Mouse (Mus musculus) hindbrain, embryonic 15.5 days (tissue): ENCODE measurements around the gene Coil. TPM values are rescaled to one million over a fixed set of nuclear protein-coding genes. Genes with fewer than 3 reads are reported as not detected.
A peak's percentile ranks its signal among the peaks of the same experiment; 100 is the strongest.
"Not testable (repeated sequence)": the region's sequence is repeated elsewhere in the genome, so short reads cannot be mapped to it uniquely, and the experiment has no call there.

Experiments
- ATAC-seq: fragments of 200-750 bp; cut with Nextera tagmentation; 2 replicates; pipeline ENCODE4 v1.8.0; 2017; ENCODE audit warnings: low read depth, moderate number of reproducible peaks, moderate TSS enrichment; ENCODE audit not compliant: low FRiP score
- H3K27ac ChIP-seq: fragments of 300-500 bp; sonication (generic); replicated peaks from 2 replicates; pipeline ENCODE4 v1.5.1; 2015; ENCODE audit warnings: mild to moderate bottlenecking, inconsistent platforms
- H3K27me3 ChIP-seq: fragments of 300-500 bp; sonication (generic); 2 replicates; pipeline ENCODE4 v1.6.1; 2015; ENCODE audit warnings: control low read depth, inconsistent platforms
- H3K36me3 ChIP-seq: fragments of 300-500 bp; sonication (generic); 2 replicates; pipeline ENCODE4 v1.6.1; 2015; ENCODE audit warnings: control low read depth, inconsistent platforms
- H3K4me1 ChIP-seq: fragments of 300-500 bp; sonication (generic); replicated peaks from 2 replicates; pipeline ENCODE4 v1.6.1; 2015; ENCODE audit warnings: control low read depth, inconsistent platforms
- H3K4me2 ChIP-seq: fragments of 300-500 bp; sonication (generic); 2 replicates; pipeline ENCODE4 v1.6.1; 2015; ENCODE audit warnings: moderate library complexity, mild to moderate bottlenecking, inconsistent platforms
- H3K4me3 ChIP-seq: fragments of 300-500 bp; sonication (generic); 2 replicates; pipeline ENCODE4 v1.5.1; 2015; ENCODE audit warnings: mild to moderate bottlenecking, inconsistent platforms
- H3K9ac ChIP-seq: fragments of 300-500 bp; sonication (generic); 2 replicates; pipeline ENCODE4 v1.6.1; 2015; ENCODE audit warnings: inconsistent platforms
- H3K9me3 ChIP-seq: fragments of 300-500 bp; sonication (generic); 2 replicates; pipeline ENCODE4 v1.6.1; 2016; ENCODE audit warnings: control low read depth, inconsistent platforms
- WGBS: fragments of 180-500 bp; shearing (Covaris S2); methylation state at CpG from one replicate; pipeline ENCODE4 v1.1.7; 2015; 5-methylcytosine and 5-hydroxymethylcytosine counted together
- polyA plus RNA-seq: library from polyadenylated mRNA; unstranded; fragments of >200 nt; fragmentation: Nextera tagmentation; extraction: Ambion mirVana; gene quantifications from 2 replicates; pipeline ENCODE4 v1.2.1, GENCODE M21; 2015

Gene Coil
- polyA plus RNA-seq, 1 experiment from 2014 or later = 29.7 TPM

DNA sequence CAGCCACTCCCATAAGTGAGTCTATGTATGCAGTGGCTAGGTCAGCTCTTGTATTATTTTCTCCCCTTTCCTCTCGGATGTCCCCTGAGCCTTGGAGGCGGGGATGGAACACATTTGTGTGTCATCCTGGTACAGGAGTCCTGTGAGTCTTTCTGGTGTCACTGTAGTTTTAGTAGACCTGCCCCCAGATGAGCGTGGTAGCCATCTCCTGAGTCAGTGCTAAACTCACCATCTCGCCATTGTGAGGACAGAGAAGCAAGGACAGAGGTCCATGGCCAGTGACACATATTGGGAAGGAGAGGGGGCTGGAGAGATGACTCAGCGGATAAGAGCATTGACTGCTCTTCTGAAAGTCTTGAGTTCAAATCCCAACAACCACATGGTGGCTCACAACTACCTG is 7.1 kb downstream of the Coil start:
- no peak overlapping the region for H3K4me3 ChIP-seq
- H3K27ac ChIP-seq = no peak overlapping the region
- 96% methylated on average over 5 of the region's 5 CpGs for WGBS
- no peaks in the 10 kb centered on the region for H3K27me3 ChIP-seq
- H3K36me3 ChIP-seq = peaks cover 7% of the 10 kb centered on the region; the same call in 1 of the 2 replicates
- peaks cover 14% of the 10 kb centered on the region for H3K4me1 ChIP-seq
- no peak for ATAC-seq
- H3K9ac ChIP-seq = no peak overlapping the region
- no peak overlapping the region for H3K4me2 ChIP-seq
- H3K9me3 ChIP-seq = no peaks in the 10 kb centered on the region

GRCm38 (mm10) chr11:88981337-88981736 is 11.3 kb downstream of the Coil start:
- Histone ChIP-seq H3K27ac (no peak overlapping the region), H3K9me3 (no peaks in the 10 kb centered on the region), H3K4me1 (no peaks in the 10 kb centered on the region), H3K4me2 (no peak overlapping the region), H3K27me3 (no peaks in the 10 kb centered on the region), H3K36me3 (peaks cover 32% of the 10 kb centered on the region), H3K4me3 (no peak overlapping the region), H3K9ac (no peak overlapping the region)
- WGBS = 96% methylated on average over 8 of the region's 8 CpGs
- no peak for ATAC-seq

DNA sequence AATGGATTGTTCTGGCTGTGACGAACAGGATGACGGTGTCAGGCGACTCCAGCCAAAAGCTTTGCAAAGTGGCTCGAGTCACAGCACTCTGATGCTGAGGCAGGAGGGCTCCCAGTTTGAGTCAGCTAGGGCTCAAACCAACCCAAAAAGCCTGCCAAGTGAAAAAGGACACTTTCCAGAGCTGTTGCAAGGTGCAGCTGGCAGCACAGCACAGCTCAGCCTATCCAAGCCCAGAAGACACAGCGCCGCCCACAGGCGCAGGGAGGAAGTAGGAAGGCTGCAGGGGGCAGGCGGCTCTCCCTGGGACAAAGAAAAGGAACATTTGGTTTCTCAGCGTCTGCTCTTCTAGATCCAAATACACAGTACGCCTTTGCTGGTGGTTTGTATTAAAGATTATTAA is 16.6 kb downstream of the Coil start:
- H3K9ac ChIP-seq = no peak overlapping the region
- ATAC-seq = no peak
- H3K4me3 ChIP-seq = no peak overlapping the region
- no peak overlapping the region for H3K27ac ChIP-seq
- H3K9me3 ChIP-seq = no peaks in the 10 kb centered on the region
- no peak overlapping the region for H3K4me2 ChIP-seq
- 86% methylated on average over 10 of the region's 10 CpGs for WGBS
- H3K36me3 ChIP-seq = peaks cover 61% of the 10 kb centered on the region
- no peaks in the 10 kb centered on the region for H3K27me3 ChIP-seq
- H3K4me1 ChIP-seq = no peaks in the 10 kb centered on the region

GRCm38 (mm10) chr11:88988956-88989355 is 18.9 kb downstream of the Coil start:
- Histone ChIP-seq H3K27me3 (no peaks in the 10 kb centered on the region), H3K4me3 (no peak overlapping the region), H3K27ac (no peak overlapping the region), H3K36me3 (peaks cover 47% of the 10 kb centered on the region), H3K9me3 (no peaks in the 10 kb centered on the region), H3K4me2 (no peak overlapping the region), H3K4me1 (no peaks in the 10 kb centered on the region), H3K9ac (no peak overlapping the region)
- WGBS = 73% methylated on average over 5 of the region's 5 CpGs
- ATAC-seq = no peak

GRCm38 (mm10) chr11:88989530-88989929 is 19.5 kb downstream of the Coil start:
- H3K27me3 ChIP-seq = no peaks in the 10 kb centered on the region
- no peak overlapping the region for H3K4me2 ChIP-seq
- ATAC-seq = no peak
- H3K4me1 ChIP-seq = no peaks in the 10 kb centered on the region
- H3K36me3 ChIP-seq = peaks cover 47% of the 10 kb centered on the region
- H3K4me3 ChIP-seq = no peak overlapping the region
- no peak overlapping the region for H3K9ac ChIP-seq
- 73% methylated on average over 5 of the region's 5 CpGs for WGBS
- H3K27ac ChIP-seq = no peak overlapping the region
- H3K9me3 ChIP-seq = no peaks in the 10 kb centered on the region

- ATAC-seq = no peak
- H3K9ac ChIP-seq = no peak overlapping the region
- H3K36me3 ChIP-seq = peaks cover 21% of the 10 kb centered on the region
- 47% methylated on average over 7 of the region's 7 CpGs for WGBS
- no peaks in the 10 kb centered on the region for H3K27me3 ChIP-seq
- H3K4me3 ChIP-seq = no peak overlapping the region
- H3K4me2 ChIP-seq = no peak overlapping the region
- H3K27ac ChIP-seq = no peak overlapping the region
- H3K4me1 ChIP-seq = no peaks in the 10 kb centered on the region
- H3K9me3 ChIP-seq = no peaks in the 10 kb centered on the region
These were observed 23.1 kb downstream of the Coil start for GRCm38 (mm10) chr11:88993186-88993585.

- Histone ChIP-seq H3K9me3 (no peaks in the 10 kb centered on the region), H3K27me3 (no peaks in the 10 kb centered on the region), H3K27ac (no peak overlapping the region), H3K4me2 (no peak overlapping the region), H3K4me1 (no peaks in the 10 kb centered on the region), H3K36me3 (peaks cover 17% of the 10 kb centered on the region), H3K4me3 (no peak overlapping the region), H3K9ac (no peak overlapping the region)
- WGBS = 16% methylated on average over 5 of the region's 5 CpGs
- peak; percentile 34; the same call in 1 of the 2 replicates for ATAC-seq
These were observed 23.6 kb downstream of the Coil start for GRCm38 (mm10) chr11:88993625-88994024.

GRCm38 (mm10) chr11:88994492-88994891 is 24.4 kb downstream of the Coil start:
- Histone ChIP-seq H3K9me3 (no peaks in the 10 kb centered on the region), H3K4me1 (peaks cover 3% of the 10 kb centered on the region; the same call in 1 of the 2 replicates), H3K9ac (no peak overlapping the region), H3K27ac (no peak overlapping the region), H3K36me3 (peaks cover 14% of the 10 kb centered on the region), H3K4me2 (no peak overlapping the region), H3K4me3 (no peak overlapping the region), H3K27me3 (peaks cover 8% of the 10 kb centered on the region)
- WGBS = 90% methylated on average over 7 of the region's 7 CpGs
- ATAC-seq = no peak

DNA sequence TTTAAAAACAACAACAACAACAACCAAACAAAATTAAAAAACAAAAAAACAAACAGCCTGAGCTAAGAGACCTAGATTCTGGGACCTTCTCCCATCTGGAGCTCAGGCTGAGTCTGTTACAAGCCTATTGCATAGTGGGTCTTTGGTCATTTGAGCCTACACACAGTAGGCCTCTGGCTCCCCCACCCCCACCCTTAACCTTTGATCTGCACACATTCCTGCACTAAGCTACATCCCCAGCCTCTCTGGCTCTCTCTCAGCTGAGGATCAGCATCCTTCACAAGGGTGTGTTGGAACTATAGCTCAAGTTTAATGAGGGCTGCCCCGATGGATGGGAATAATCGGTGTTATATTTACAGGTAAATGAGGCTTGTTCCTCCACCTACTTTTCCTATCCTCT is 25.6 kb downstream of the Coil start:
- no peaks in the 10 kb centered on the region for H3K9me3 ChIP-seq
- H3K27me3 ChIP-seq = peaks cover 15% of the 10 kb centered on the region
- H3K36me3 ChIP-seq = peaks cover 12% of the 10 kb centered on the region
- H3K4me1 ChIP-seq = peaks cover 3% of the 10 kb centered on the region; the same call in 1 of the 2 replicates
- WGBS = 96% methylated on average over 2 of the region's 2 CpGs
- H3K9ac ChIP-seq = no peak overlapping the region
- no peak overlapping the region for H3K4me3 ChIP-seq
- no peak overlapping the region for H3K27ac ChIP-seq
- no peak for ATAC-seq
- no peak overlapping the region for H3K4me2 ChIP-seq

GRCm38 (mm10) chr11:88996427-88996826 is 26.4 kb downstream of the Coil start:
- H3K9me3 ChIP-seq = no peaks in the 10 kb centered on the region
- H3K36me3 ChIP-seq = 0 out of 2 replicates have a peak, but pooled peaks cover 5% of the 10 kb centered on the region
- H3K9ac ChIP-seq = no peak overlapping the region
- WGBS = 62% methylated on average over 7 of the region's 7 CpGs
- H3K4me3 ChIP-seq = no peak overlapping the region
- peaks cover 3% of the 10 kb centered on the region; the same call in 1 of the 2 replicates for H3K4me1 ChIP-seq
- no peak for ATAC-seq
- no peak overlapping the region for H3K27ac ChIP-seq
- H3K4me2 ChIP-seq = no peak overlapping the region
- H3K27me3 ChIP-seq = peaks cover 15% of the 10 kb centered on the region

DNA sequence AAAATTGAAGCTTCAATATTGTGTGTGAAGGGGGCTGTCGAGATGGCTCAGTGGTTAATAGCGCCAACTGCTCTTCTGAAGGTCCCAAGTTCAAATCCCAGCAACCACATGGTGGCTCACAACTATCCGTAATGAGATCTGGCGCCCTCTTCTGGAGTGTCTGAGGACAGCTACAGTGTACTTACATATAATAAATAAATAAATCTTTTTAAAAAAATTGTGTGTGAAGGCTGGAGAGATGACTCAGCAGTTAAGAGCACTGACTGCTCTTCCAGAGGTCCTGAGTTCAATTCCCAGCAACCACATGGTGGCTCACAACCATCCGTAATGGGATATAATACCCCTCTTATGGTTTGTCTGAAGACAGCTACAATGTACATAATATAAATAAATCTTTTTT is 27.3 kb downstream of the Coil start:
- H3K9me3 ChIP-seq, H3K4me2 ChIP-seq, H3K36me3 ChIP-seq, ATAC-seq, H3K4me3 ChIP-seq, H3K27ac ChIP-seq, H3K4me1 ChIP-seq, H3K9ac ChIP-seq: not testable (repeated sequence)
- 86% methylated on average over 5 of the region's 5 CpGs for WGBS
- H3K27me3 ChIP-seq = peaks cover 15% of the 10 kb centered on the region

DNA sequence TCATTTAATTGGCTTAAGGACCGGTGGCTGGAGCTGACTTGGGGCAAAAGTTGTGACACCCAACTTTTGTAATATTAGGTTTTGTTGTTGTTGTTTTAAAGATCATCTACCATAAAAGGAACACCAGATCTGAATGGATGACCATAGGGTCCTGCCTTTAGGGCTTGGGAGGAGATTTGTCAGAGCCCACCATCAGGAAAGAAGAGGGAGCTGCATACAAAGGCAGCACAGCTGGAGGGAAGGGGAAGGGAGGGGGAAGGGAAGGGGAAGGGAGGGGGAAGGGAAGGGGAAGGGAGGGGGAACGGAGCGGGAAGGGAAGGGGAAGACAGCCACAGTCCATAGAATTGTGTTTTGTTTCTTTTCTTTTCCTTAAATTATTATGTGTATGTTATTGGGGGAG is 28.4 kb downstream of the Coil start:
- Histone ChIP-seq H3K27me3 (peaks cover 15% of the 10 kb centered on the region), H3K4me2 (no peak overlapping the region), H3K4me3 (no peak overlapping the region), H3K36me3 (no peaks in the 10 kb centered on the region), H3K9ac (no peak overlapping the region), H3K9me3 (no peaks in the 10 kb centered on the region), H3K27ac (no peak overlapping the region; the same call in 1 of the 2 replicates), H3K4me1 (peaks cover 3% of the 10 kb centered on the region; the same call in 1 of the 2 replicates)
- WGBS = 21% methylated on average over 3 of the region's 3 CpGs
- ATAC-seq = no peak
